Mouse (Mus musculus): Measurements from ENCODE around the gene Thop1. TPM values are rescaled to one million over a fixed set of nuclear protein-coding genes. Genes with fewer than 3 reads are reported as not detected.

The Thop1 gene
- total RNA-seq, 1 experiment from 2014 or later, result 2.8 TPM

- ATAC-seq (replicated peaks; ENCODE audit: insufficient number of reproducible peaks, low FRiP score, low TSS enrichment, poor library complexity, severe bottlenecking), result no peak
Measured at GRCm38 (mm10) chr10:81092465-81093250, 22.8 kb downstream of the Thop1 start.

GRCm38 (mm10) chr10:81094931-81095678 is 25.3 kb downstream of the Thop1 start:
- ATAC-seq (replicated peaks; ENCODE audit: insufficient number of reproducible peaks, low FRiP score, low TSS enrichment, poor library complexity, severe bottlenecking), result no peak

GRCm38 (mm10) chr10:81105565-81106112 is 35.8 kb downstream of the Thop1 start, which contains the start of gene Map2k2:
Gene Map2k2 (plus strand): TSS chr10:81105915.
- peak; percentile 71 for ATAC-seq (replicated peaks; ENCODE audit: insufficient number of reproducible peaks, low FRiP score, low TSS enrichment, poor library complexity, severe bottlenecking)

GRCm38 (mm10) chr10:81106113-81106721 is 36.4 kb downstream of the Thop1 start:
- peak; percentile 67 for ATAC-seq (replicated peaks; ENCODE audit: insufficient number of reproducible peaks, low FRiP score, low TSS enrichment, poor library complexity, severe bottlenecking)

- ATAC-seq (replicated peaks; ENCODE audit: insufficient number of reproducible peaks, low FRiP score, low TSS enrichment, poor library complexity, severe bottlenecking), result no peak
Measured at GRCm38 (mm10) chr10:81112946-81113345, 43.1 kb downstream of the Thop1 start.

GRCm38 (mm10) chr10:81119625-81120024 is 49.8 kb downstream of the Thop1 start:
- ATAC-seq (replicated peaks; ENCODE audit: insufficient number of reproducible peaks, low FRiP score, low TSS enrichment, poor library complexity, severe bottlenecking), result no peak

GRCm38 (mm10) chr10:81120650-81121049 is 50.8 kb downstream of the Thop1 start:
- no peak for ATAC-seq (replicated peaks; ENCODE audit: insufficient number of reproducible peaks, low FRiP score, low TSS enrichment, poor library complexity, severe bottlenecking)

- ATAC-seq (replicated peaks; ENCODE audit: insufficient number of reproducible peaks, low FRiP score, low TSS enrichment, poor library complexity, severe bottlenecking), result no peak
Measured at GRCm38 (mm10) chr10:81122889-81123288, 53.1 kb downstream of the Thop1 start.

DNA sequence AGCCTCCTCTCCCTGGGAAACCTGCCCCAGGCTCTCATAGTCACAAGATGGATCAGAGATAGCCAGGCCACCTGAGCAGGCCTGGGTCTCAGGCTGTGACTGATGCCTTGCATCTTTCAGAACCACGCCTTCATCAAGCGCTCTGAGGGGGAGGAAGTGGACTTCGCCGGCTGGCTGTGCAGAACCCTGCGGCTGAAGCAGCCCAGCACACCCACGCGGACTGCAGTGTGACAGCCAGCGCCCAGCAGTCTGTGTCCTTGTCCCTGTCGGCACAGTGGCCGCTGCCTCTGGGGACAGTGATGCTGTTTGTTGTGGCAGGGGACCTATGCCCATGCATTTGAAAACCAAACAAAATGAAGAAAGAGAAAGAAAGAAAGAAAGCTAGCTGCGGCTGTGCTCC is 53.7 kb downstream of the Thop1 start:
- ATAC-seq (replicated peaks; ENCODE audit: insufficient number of reproducible peaks, low FRiP score, low TSS enrichment, poor library complexity, severe bottlenecking), result no peak

Other genes starting within 250 kb of the Thop1 start
- gene Oaz1, start 243.4 kb upstream of the Thop1 start, total RNA-seq (2017), result 242 to 281 TPM (median 259 TPM) in 3 replicates
- not detected in 3 replicates for gene Lingo3, start 226.0 kb upstream of the Thop1 start, total RNA-seq (2017)
- gene Lsm7, start 214.8 kb upstream of the Thop1 start, total RNA-seq (2017), result 78.9 to 86.7 TPM (median 80.7 TPM) in 3 replicates
- 8.1 to 18.2 TPM (median 8.2 TPM) in 3 replicates for gene Sppl2b, start 214.8 kb upstream of the Thop1 start, total RNA-seq (2017)
- not detected in 3 replicates for gene Tmprss9, start 198.2 kb upstream of the Thop1 start, total RNA-seq (2017)
- 14.6 to 43.9 TPM (median 30.8 TPM) in 3 replicates for gene Timm13, start 169.1 kb upstream of the Thop1 start, total RNA-seq (2017)
- gene Lmnb2, start 151.8 kb upstream of the Thop1 start, total RNA-seq (2017), result 2.3 to 8.5 TPM (median 3.8 TPM) in 3 replicates
- 18.9 to 25.8 TPM (median 22.5 TPM) in 3 replicates for gene Gadd45b, start 140.0 kb upstream of the Thop1 start, total RNA-seq (2017)
- 0.10 TPM in 1 of 3 replicates, not detected in the others for gene Gng7, start 55.1 kb upstream of the Thop1 start, total RNA-seq (2017)
- 0.38 TPM in 1 of 3 replicates, not detected in the others for gene Diras1, start 44.4 kb upstream of the Thop1 start, total RNA-seq (2017)
- 4.5 to 9.9 TPM (median 7.3 TPM) in 3 replicates for gene Slc39a3, start 32.6 kb upstream of the Thop1 start, total RNA-seq (2017)
- gene Sgta, start 9.9 kb upstream of the Thop1 start, total RNA-seq (2017), result 27.8 to 50.9 TPM (median 31.5 TPM) in 3 replicates
- gene Creb3l3, start 28.8 kb downstream of the Thop1 start, total RNA-seq (2017), result 0.39 TPM in 1 of 3 replicates, not detected in the others
- 62.4 to 77.3 TPM (median 66.5 TPM) in 3 replicates for gene Map2k2, start 35.9 kb downstream of the Thop1 start, total RNA-seq (2017)
- 28.4 to 40.6 TPM (median 30.5 TPM) in 3 replicates for gene Zbtb7a, start 65.2 kb downstream of the Thop1 start, total RNA-seq (2017)
- gene Pias4, start 97.9 kb downstream of the Thop1 start, total RNA-seq (2017), result 13.0 to 24.9 TPM (median 21.2 TPM) in 3 replicates
- 1,029 to 1,258 TPM (median 1,077 TPM) in 3 replicates for gene Eef2, start 106.6 kb downstream of the Thop1 start, total RNA-seq (2017)
- 30.4 to 45.3 TPM (median 37.3 TPM) in 3 replicates for gene Dapk3, start 113.0 kb downstream of the Thop1 start, total RNA-seq (2017)
- gene 4930442H23Rik, start 113.8 kb downstream of the Thop1 start, total RNA-seq (2017), result 0.49 TPM in 1 of 3 replicates, not detected in the others
- not detected in 3 replicates for gene Nmrk2, start 132.0 kb downstream of the Thop1 start, total RNA-seq (2017)
- not detected in 3 replicates for gene Atcay, start 160.8 kb downstream of the Thop1 start, total RNA-seq (2017)
- gene Zfr2, start 163.1 kb downstream of the Thop1 start, total RNA-seq (2017), result 0.10 to 0.58 TPM in 2 of 3 replicates, not detected in the other
- gene Matk, start 182.9 kb downstream of the Thop1 start, total RNA-seq (2017), result 10.2 to 29.6 TPM (median 11.9 TPM) in 3 replicates
- gene Mrpl54, start 196.9 kb downstream of the Thop1 start, total RNA-seq (2017), result 77.4 to 89.3 TPM (median 78.0 TPM) in 3 replicates
- 8.9 to 13.4 TPM (median 11.5 TPM) in 3 replicates for gene Apba3, start 196.9 kb downstream of the Thop1 start, total RNA-seq (2017)
- gene Tjp3, start 221.5 kb downstream of the Thop1 start, total RNA-seq (2017), result 2.6 to 8.9 TPM (median 3.0 TPM) in 3 replicates
- gene Pip5k1c, start 222.9 kb downstream of the Thop1 start, total RNA-seq (2017), result 47.3 to 69.4 TPM (median 50.3 TPM) in 3 replicates

Data from monocyte, adult 5-6 weeks (primary cell).